Mouse (Mus musculus) stomach, postnatal 0 days (tissue): Measurements from ENCODE around the gene Gm3476.
"Not testable (repeated sequence)": the region's sequence is repeated elsewhere in the genome, so short reads cannot be mapped to it uniquely, and the experiment has no call there.

Source experiments
- CTCF ChIP-seq: IDR thresholded peaks from 2 replicates; pipeline ENCODE4 v1.5.1; 2016; ENCODE audit warnings: antibody characterized with exemption, low read depth, mild to moderate bottlenecking, moderate library complexity
- EP300 ChIP-seq: optimal IDR thresholded peaks from 2 replicates; pipeline ENCODE3; 2016; ENCODE audit warnings: antibody characterized with exemption

GRCm38 (mm10) chr14:6058167-6058566 is 67.4 kb downstream of the Gm3476 start, which contains the start of gene Gm6337:
- not testable (repeated sequence) for TF ChIP-seq CTCF, EP300
